ENCODE assay signal across 8 mouse cellular contexts in the genomic region with DNA sequence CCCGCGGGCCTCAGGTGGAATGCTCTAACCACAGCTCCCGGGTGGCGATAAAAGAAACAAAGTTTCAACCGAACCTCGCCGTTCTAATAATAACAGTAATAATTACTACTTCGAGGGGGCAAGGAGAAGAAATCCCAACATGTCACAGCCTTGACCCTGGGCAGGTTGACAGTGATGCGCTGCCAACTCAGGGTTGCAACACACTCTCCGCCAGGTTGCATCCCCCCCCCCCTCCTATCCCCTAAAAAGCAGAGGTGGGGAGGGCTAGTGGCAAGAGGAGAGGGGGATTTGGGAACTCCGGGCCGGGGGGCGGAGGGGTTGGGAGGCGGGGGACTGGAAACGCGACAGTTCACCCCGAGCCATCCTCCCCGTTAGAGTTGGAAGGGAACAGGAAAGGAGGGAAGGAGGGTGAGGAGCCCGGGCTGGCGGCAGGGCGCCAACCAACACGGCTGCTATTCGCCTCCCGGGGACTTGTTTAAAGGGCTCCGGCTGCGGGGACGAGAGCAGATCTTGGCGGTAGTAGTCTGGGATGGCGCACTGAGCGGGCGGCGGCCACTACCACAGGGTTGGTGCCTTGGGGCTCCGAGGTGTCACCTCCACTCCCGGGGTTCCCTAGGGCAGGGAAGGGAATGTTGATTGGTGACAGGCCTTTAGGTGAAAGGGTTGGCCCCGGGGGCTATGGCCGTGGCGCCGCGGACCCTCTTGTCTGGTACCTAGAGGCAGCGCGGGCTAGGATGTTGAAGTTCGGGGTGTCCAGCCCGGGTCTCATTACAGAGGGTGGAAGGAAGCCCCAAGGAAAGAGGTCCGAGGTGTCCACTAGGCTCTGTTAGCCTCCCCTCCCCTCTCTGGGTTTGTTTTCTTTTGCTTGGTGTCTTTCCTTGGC. TPM values are rescaled to one million over a fixed set of nuclear protein-coding genes. Genes with fewer than 3 reads are reported as not detected.
DNase-seq lines count a peak whose midpoint lies in the region; ATAC-seq and TF ChIP-seq lines count a peak whose summit lies in the region.

No protein-coding gene starts in this region.

- no peaks in the 10 kb centered on the region for H3K36me3 ChIP-seq in erythroblast, embryonic 14.5 days (ENCODE audit: control insufficient read depth)
- H3K36me3 ChIP-seq in embryonic facial prominence, embryonic 10.5 days (replicated peaks) = no peaks in the 10 kb centered on the region
- H3K36me3 ChIP-seq in heart, embryonic 10.5 days = no peaks in the 10 kb centered on the region
- H3K36me3 ChIP-seq in kidney, embryonic 15.5 days = no peaks in the 10 kb centered on the region
- no peaks in the 10 kb centered on the region for H3K36me3 ChIP-seq in liver, adult 2 months (ENCODE audit: control insufficient read depth, insufficient read depth, low read length)
- H3K36me3 ChIP-seq in stomach, embryonic 15.5 days = no peaks in the 10 kb centered on the region

- no peak for TF ChIP-seq CTCF in liver, adult 2 months (IDR thresholded peaks at IDR 0.05; ENCODE audit: low read depth, low read length)

- no peaks in the 10 kb centered on the region; the same call in 1 of the 2 replicates for H3K9me3 ChIP-seq in erythroblast, embryonic 14.5 days (ENCODE audit: control insufficient read depth, low read length)
- no peaks in the 10 kb centered on the region for H3K9me3 ChIP-seq in embryonic facial prominence, embryonic 10.5 days
- H3K9me3 ChIP-seq in heart, embryonic 10.5 days = no peaks in the 10 kb centered on the region
- H3K9me3 ChIP-seq in kidney, embryonic 15.5 days (replicated peaks) = no peaks in the 10 kb centered on the region
- no peaks in the 10 kb centered on the region for H3K9me3 ChIP-seq in stomach, embryonic 15.5 days

- peaks cover 22% of the 10 kb centered on the region for H3K4me1 ChIP-seq in erythroblast, embryonic 14.5 days (ENCODE audit: control insufficient read depth)
- peaks cover 43% of the 10 kb centered on the region for H3K4me1 ChIP-seq in embryonic facial prominence, embryonic 10.5 days
- H3K4me1 ChIP-seq in heart, embryonic 10.5 days = 0 out of 2 replicates have a peak, but pooled peaks cover 11% of the 10 kb centered on the region
- peaks cover 24% of the 10 kb centered on the region for H3K4me1 ChIP-seq in kidney, embryonic 15.5 days
- H3K4me1 ChIP-seq in liver, adult 2 months (ENCODE audit: control insufficient read depth, insufficient read depth, low read length) = peaks cover 7% of the 10 kb centered on the region
- peaks cover 10% of the 10 kb centered on the region for H3K4me1 ChIP-seq in stomach, embryonic 15.5 days

- peak overlapping the region; percentile 35; the same call in 1 of the 2 replicates for H3K27ac ChIP-seq in embryonic facial prominence, embryonic 10.5 days (replicated peaks)
- peak overlapping the region; percentile 88 for H3K27ac ChIP-seq in heart, embryonic 10.5 days
- H3K27ac ChIP-seq in kidney, embryonic 15.5 days = peak overlapping the region; percentile 95
- peak overlapping the region; percentile 97 for H3K27ac ChIP-seq in liver, adult 2 months (replicated peaks; ENCODE audit: insufficient read depth, low read depth, low read length)
- peak overlapping the region; percentile 97 for H3K27ac ChIP-seq in stomach, embryonic 15.5 days

- DNase-seq in embryonic facial prominence, embryonic 10.5 days (ENCODE audit: low spot score) = peak; percentile 70
- peak; percentile 81 for DNase-seq in heart, embryonic 10.5 days (ENCODE audit: low spot score)
- peak; percentile 78 for DNase-seq in liver, adult 2 months (ENCODE audit: extremely low read depth, low read depth, low spot score)
- peak; percentile 62 for DNase-seq in neural tube, embryonic 10.5 days (ENCODE audit: extremely low spot score, low spot score)

- H3K9ac ChIP-seq in kidney, embryonic 15.5 days = peak overlapping the region; percentile 60
- H3K9ac ChIP-seq in liver, adult 2 months (ENCODE audit: low read depth, low read length) = peak overlapping the region; percentile 94
- peak overlapping the region; percentile 60 for H3K9ac ChIP-seq in stomach, embryonic 15.5 days

- peak overlapping the region; percentile 98 for H3K4me2 ChIP-seq in kidney, embryonic 15.5 days
- H3K4me2 ChIP-seq in stomach, embryonic 15.5 days = peak overlapping the region; percentile 98

- WGBS in embryonic facial prominence, embryonic 10.5 days = under 1% methylated on average over 44 of the region's 44 CpGs
- WGBS in heart, embryonic 10.5 days = 0% methylated on average over 42 of the region's 44 CpGs
- WGBS in kidney, embryonic 15.5 days = 1% methylated on average over 43 of the region's 44 CpGs
- WGBS in liver, adult 2 months = under 1% methylated on average over 44 of the region's 44 CpGs
- WGBS in stomach, embryonic 15.5 days = under 1% methylated on average over 44 of the region's 44 CpGs

- H3K27me3 ChIP-seq in erythroblast, embryonic 14.5 days (ENCODE audit: control insufficient read depth) = peaks cover 83% of the 10 kb centered on the region
- peaks cover 79% of the 10 kb centered on the region for H3K27me3 ChIP-seq in embryonic facial prominence, embryonic 10.5 days (replicated peaks; ENCODE audit: low read depth, poor library complexity, severe bottlenecking)
- H3K27me3 ChIP-seq in heart, embryonic 10.5 days (ENCODE audit: insufficient read depth, poor library complexity, severe bottlenecking) = peaks cover 20% of the 10 kb centered on the region; the same call in 1 of the 2 replicates
- peaks cover 25% of the 10 kb centered on the region for H3K27me3 ChIP-seq in kidney, embryonic 15.5 days
- H3K27me3 ChIP-seq in liver, adult 2 months (ENCODE audit: control insufficient read depth, insufficient read depth, low read length) = no peaks in the 10 kb centered on the region
- no peaks in the 10 kb centered on the region for H3K27me3 ChIP-seq in stomach, embryonic 15.5 days (replicated peaks)

- peak overlapping the region; percentile 64 for H3K4me3 ChIP-seq in erythroblast, embryonic 14.5 days (replicated peaks)
- peak overlapping the region; percentile 79 for H3K4me3 ChIP-seq in embryonic facial prominence, embryonic 10.5 days
- peak overlapping the region; percentile 82 for H3K4me3 ChIP-seq in heart, embryonic 10.5 days
- H3K4me3 ChIP-seq in kidney, embryonic 15.5 days (replicated peaks) = peak overlapping the region; percentile 74
- peak overlapping the region; percentile 85 for H3K4me3 ChIP-seq in liver, adult 2 months (ENCODE audit: insufficient read depth, low read depth, low read length)
- H3K4me3 ChIP-seq in stomach, embryonic 15.5 days (replicated peaks) = peak overlapping the region; percentile 73

- peaks cover 7% of the 10 kb centered on the region; the same call in 1 of the 2 replicates for H3K79me2 ChIP-seq in liver, adult 2 months (ENCODE audit: control insufficient read depth, insufficient read depth, low read length)

- TF ChIP-seq POLR2A in liver, adult 2 months (IDR thresholded peaks at IDR 0.05; ENCODE audit: extremely low read depth, insufficient read depth, low read length) = no peak

- no peak for ATAC-seq in erythroblast, adult 5-6 weeks (replicated peaks; ENCODE audit: low FRiP score, poor library complexity, severe bottlenecking)
- ATAC-seq in kidney, embryonic 15.5 days (replicated peaks; ENCODE audit: low FRiP score) = no peak; the same call in 1 of the 2 replicates
- ATAC-seq in stomach, embryonic 15.5 days (ENCODE audit: insufficient read depth, low FRiP score, low read depth) = no peak

RNA-seq across cellular contexts. Expression of a gene that starts 0.8 kb away (rescaled TPM):
- 0.03 and 0.08 TPM in 2 replicates for polyA plus RNA-seq in erythroblast, embryonic 14.5 days (2012)
- 24.9 and 37.1 TPM in 2 replicates for total RNA-seq in erythroblast, adult 5-6 weeks (2015; ENCODE audit: low replicate concordance)
- total RNA-seq in erythroblast, adult 5-6 weeks (2017; ENCODE audit: low replicate concordance) = 6.8 and 21.5 TPM in 2 replicates
- polyA plus RNA-seq in embryonic facial prominence, embryonic 10.5 days (2016; fragmentation: Nextera tagmentation; extraction: Ambion mirVana) = 39.2 and 49.0 TPM in 2 replicates
- 22.8 and 26.2 TPM in 2 replicates for polyA plus RNA-seq in heart, embryonic 10.5 days (2016; fragmentation: Nextera tagmentation; extraction: Ambion mirVana)
- 45.5 and 46.2 TPM in 2 replicates for polyA plus RNA-seq in kidney, embryonic 15.5 days (2015; fragmentation: Nextera tagmentation; extraction: Ambion mirVana)
- total RNA-seq in liver, adult 2 months (2014; rRNA removed) = 71.3 and 79.7 TPM in 2 replicates
- polyA plus RNA-seq in liver, adult 2 months (2012; rRNA removed) = 22.5 and 23.9 TPM in 2 replicates
- polyA plus RNA-seq in stomach, embryonic 15.5 days (2015; fragmentation: Nextera tagmentation; extraction: Ambion mirVana) = 46.3 and 52.0 TPM in 2 replicates

Comparison
In these comparisons a context has a peak if more than half of its experiments do, and no peak if none do; other contexts are left out.
1. H3K27ac ChIP-seq: peak in every context shown above with its lines; median percentile 97 in liver, adult 2 months; 97 in stomach, embryonic 15.5 days; 95 in kidney, embryonic 15.5 days; 88 in heart, embryonic 10.5 days; 35 in embryonic facial prominence, embryonic 10.5 days.
2. RNA of a gene that starts 0.8 kb away (polyA plus RNA-seq): 39.2 to 49.0 TPM in embryonic facial prominence, embryonic 10.5 days, 46.3 to 52.0 TPM in stomach, embryonic 15.5 days, 45.5 to 46.2 TPM in kidney, embryonic 15.5 days, 22.8 to 26.2 TPM in heart, embryonic 10.5 days and 22.5 to 23.9 TPM in liver, adult 2 months; 0.03 to 0.08 TPM in erythroblast, embryonic 14.5 days; every median in the first group is over 10 times any median in the second.
3. Peak in every context shown above with its lines, with median percentiles within 50 percentile points of each other: H3K4me3 ChIP-seq, DNase-seq and H3K9ac ChIP-seq.